Mouse (Mus musculus) heart, embryonic 12.5 days (tissue): Measurements from ENCODE around the gene 4930412O13Rik. TPM values are rescaled to one million over a fixed set of nuclear protein-coding genes. Genes with fewer than 3 reads are reported as not detected.

Experiments
- ATAC-seq: fragments of 200-750 bp; cut with Nextera tagmentation; 2 replicates; pipeline ENCODE4 v1.8.0; 2017; ENCODE audit warnings: moderate TSS enrichment, moderate library complexity; ENCODE audit not compliant: insufficient number of reproducible peaks, low FRiP score
- H3K27ac ChIP-seq: fragments of 300-500 bp; sonication (generic); 2 replicates; pipeline ENCODE4 v1.5.1; 2016; ENCODE audit warnings: mild to moderate bottlenecking, moderate library complexity; ENCODE audit not compliant: poor library complexity, severe bottlenecking
- H3K27me3 ChIP-seq: fragments of 300-500 bp; sonication (generic); replicated peaks from 2 replicates; pipeline ENCODE4 v1.6.1; 2016; ENCODE audit warnings: mild to moderate bottlenecking, moderate library complexity
- H3K36me3 ChIP-seq: fragments of 300-500 bp; sonication (generic); 2 replicates; pipeline ENCODE4 v1.6.1; 2016; ENCODE audit warnings: mild to moderate bottlenecking, moderate library complexity
- H3K4me1 ChIP-seq: fragments of 300-500 bp; sonication (generic); replicated peaks from 2 replicates; pipeline ENCODE4 v1.6.1; 2016; ENCODE audit warnings: mild to moderate bottlenecking
- H3K4me2 ChIP-seq: fragments of 300-500 bp; sonication (generic); 2 replicates; pipeline ENCODE4 v1.6.1; 2016; ENCODE audit warnings: mild to moderate bottlenecking, moderate library complexity
- H3K4me3 ChIP-seq: fragments of 300-500 bp; sonication (generic); 2 replicates; pipeline ENCODE4 v1.5.1; 2016; ENCODE audit warnings: mild to moderate bottlenecking
- H3K9ac ChIP-seq: fragments of 300-500 bp; sonication (generic); 2 replicates; pipeline ENCODE4 v1.6.1; 2016; ENCODE audit warnings: mild to moderate bottlenecking, moderate library complexity
- H3K9me3 ChIP-seq: fragments of 300-500 bp; sonication (generic); replicated peaks from 2 replicates; pipeline ENCODE4 v1.6.1; 2016; ENCODE audit warnings: mild to moderate bottlenecking, moderate library complexity
- WGBS: fragments of 180-500 bp; shearing (Covaris S2); methylation state at CpG from one replicate; pipeline ENCODE4 v1.1.7; 2016; 5-methylcytosine and 5-hydroxymethylcytosine counted together
- polyA plus RNA-seq: library from polyadenylated mRNA; unstranded; fragments of >200 nt; fragmentation: Nextera tagmentation; extraction: Ambion mirVana; gene quantifications from 2 replicates; pipeline ENCODE4 v1.2.1, GENCODE M21; 2016

The 4930412O13Rik gene
- polyA plus RNA-seq, 1 experiment from 2014 or later: 1.8 TPM

DNA sequence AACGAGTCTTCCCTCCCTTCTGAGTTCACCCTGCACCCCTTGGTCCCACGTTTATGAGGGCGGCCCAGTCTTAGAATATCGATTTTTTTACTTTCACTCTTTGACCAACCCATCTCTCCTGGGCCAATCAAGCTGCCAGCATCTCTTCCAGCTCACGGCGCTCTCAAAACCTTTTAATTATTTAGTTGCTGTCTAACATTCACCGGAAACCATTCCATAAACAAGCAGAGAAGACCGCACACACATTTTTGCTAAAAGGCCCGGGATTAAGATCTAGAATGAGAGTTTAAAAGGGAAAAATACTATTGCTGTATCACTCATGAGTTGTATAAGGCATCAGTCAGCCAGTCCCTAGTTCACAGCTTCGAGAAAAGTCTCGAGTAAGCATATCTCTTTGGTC is 781 bp upstream of the 4930412O13Rik start:
- H3K36me3 ChIP-seq: no peaks in the 10 kb centered on the region
- peaks cover 42% of the 10 kb centered on the region for H3K4me1 ChIP-seq
- peak overlapping the region; percentile 60 for H3K4me3 ChIP-seq
- H3K9me3 ChIP-seq: no peaks in the 10 kb centered on the region
- H3K27ac ChIP-seq: no peak overlapping the region
- no peak overlapping the region; the same call in 1 of the 2 replicates for H3K9ac ChIP-seq
- 6% methylated on average over 11 of the region's 11 CpGs for WGBS
- H3K4me2 ChIP-seq: peak overlapping the region; percentile 95
- ATAC-seq: no peak
- peaks cover 20% of the 10 kb centered on the region for H3K27me3 ChIP-seq

DNA sequence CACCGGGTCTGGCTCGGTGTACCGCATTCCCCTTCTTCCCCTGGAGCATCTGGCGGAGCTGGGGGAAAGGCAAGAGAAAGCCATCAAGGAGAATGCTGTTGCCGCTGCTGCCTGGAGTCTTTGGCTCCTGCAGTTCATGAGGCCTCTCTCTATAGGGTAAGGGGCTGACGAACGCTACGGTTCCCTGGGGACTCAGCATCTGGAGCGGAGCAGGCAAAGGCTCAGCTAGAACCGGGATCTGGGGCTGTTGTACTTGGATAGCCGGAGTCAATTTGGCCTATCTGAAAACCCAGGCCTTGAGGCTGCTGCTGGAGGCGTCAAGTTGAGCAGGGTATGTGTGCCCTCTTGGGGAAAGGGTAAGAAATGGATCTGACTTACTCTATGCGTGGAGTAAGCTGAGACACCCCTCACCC is 565 bp downstream of the 4930412O13Rik start:
- H3K4me1 ChIP-seq: peaks cover 41% of the 10 kb centered on the region
- H3K9ac ChIP-seq: peak overlapping the region; percentile 60
- no peak for ATAC-seq
- H3K36me3 ChIP-seq: no peaks in the 10 kb centered on the region
- H3K27ac ChIP-seq: peak overlapping the region; percentile 57; the same call in 1 of the 2 replicates
- peak overlapping the region; percentile 48 for H3K4me3 ChIP-seq
- H3K27me3 ChIP-seq: peaks cover 33% of the 10 kb centered on the region
- H3K9me3 ChIP-seq: no peaks in the 10 kb centered on the region
- WGBS: 1% methylated on average over 13 of the region's 13 CpGs
- H3K4me2 ChIP-seq: peak overlapping the region; percentile 95

DNA sequence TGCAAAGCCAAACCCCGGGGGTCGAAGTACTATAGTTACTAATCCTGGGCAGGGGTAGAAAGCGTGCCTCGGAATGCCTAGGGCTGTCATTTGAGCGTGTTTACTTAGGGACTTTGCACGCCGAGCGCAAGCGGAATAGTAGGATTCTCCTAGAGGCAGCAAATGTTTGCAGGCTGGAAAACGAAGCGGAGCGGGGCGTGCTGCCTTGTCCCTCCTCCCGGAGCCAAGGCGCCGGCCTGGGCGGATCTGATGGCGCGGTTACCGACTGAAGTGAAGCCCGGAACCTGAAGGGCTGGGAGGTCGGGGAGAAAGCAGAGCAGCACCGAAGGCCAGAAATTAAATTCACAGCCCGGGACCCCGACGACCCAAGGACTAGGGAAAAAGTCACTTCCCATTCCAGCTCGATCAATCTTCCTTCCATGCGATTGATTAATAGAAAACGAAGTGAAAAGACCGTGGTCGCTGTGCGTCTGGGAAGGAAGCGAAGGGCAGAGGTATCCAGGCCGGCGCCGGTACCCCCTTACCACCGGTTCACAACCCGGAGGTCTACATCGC is 1.4 kb downstream of the 4930412O13Rik start:
- under 1% methylated on average over 39 of the region's 39 CpGs for WGBS
- H3K9ac ChIP-seq: peak overlapping the region; percentile 61; the same call in 1 of the 2 replicates
- H3K4me1 ChIP-seq: peaks cover 45% of the 10 kb centered on the region
- no peaks in the 10 kb centered on the region for H3K9me3 ChIP-seq
- no peak for ATAC-seq
- H3K27ac ChIP-seq: no peak overlapping the region; the same call in 1 of the 2 replicates
- H3K27me3 ChIP-seq: peaks cover 42% of the 10 kb centered on the region
- peak overlapping the region; percentile 48 for H3K4me3 ChIP-seq
- no peaks in the 10 kb centered on the region for H3K36me3 ChIP-seq
- peak overlapping the region; percentile 95 for H3K4me2 ChIP-seq

DNA sequence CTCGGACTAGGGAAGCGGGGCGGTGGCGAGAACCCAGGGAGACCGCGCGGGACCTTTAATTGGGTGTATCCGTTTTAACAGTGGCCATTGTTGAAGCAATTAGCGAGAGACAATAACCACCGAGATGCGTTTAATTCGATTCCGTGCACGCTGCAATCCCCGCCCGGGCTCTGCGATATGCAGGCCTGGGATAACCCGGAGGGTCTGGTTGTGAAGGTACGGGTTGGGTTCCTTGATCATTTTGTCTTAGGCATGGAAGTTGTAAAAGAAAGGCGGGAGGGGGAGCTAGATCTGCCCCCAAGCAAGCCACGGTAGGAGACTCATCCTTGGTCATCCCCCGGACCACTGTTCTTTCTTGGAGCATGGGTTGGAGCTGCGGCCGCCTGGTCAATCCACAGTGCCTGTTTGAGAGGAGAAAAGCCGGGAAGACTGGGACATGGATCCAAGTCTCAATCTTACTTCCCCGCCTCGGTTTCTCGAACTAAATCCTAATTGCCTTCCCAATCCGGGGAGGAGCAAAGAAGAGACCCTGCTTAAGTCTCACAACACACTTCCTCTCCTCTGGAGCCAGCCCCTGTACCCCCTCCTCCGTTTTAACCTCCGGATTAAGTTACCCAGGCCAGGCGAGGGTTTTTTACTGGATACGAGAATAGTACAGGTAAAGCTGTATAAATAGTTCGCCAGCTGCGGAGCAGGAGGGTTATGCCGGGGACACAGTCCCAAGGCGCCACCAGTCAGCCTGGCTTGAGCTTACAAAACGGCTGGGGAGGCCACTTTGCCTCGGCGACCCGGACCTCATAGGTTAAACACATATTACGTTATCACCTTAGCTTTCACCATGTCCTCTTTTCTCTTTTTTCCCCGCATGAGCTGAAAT is 2.1 kb downstream of the 4930412O13Rik start:
- no peaks in the 10 kb centered on the region for H3K36me3 ChIP-seq
- no peak overlapping the region for H3K27ac ChIP-seq
- no peaks in the 10 kb centered on the region for H3K9me3 ChIP-seq
- H3K4me3 ChIP-seq: peak overlapping the region; percentile 48
- peak overlapping the region; percentile 95 for H3K4me2 ChIP-seq
- H3K4me1 ChIP-seq: peaks cover 44% of the 10 kb centered on the region
- H3K9ac ChIP-seq: peak overlapping the region; percentile 61; the same call in 1 of the 2 replicates
- WGBS: under 1% methylated on average over 43 of the region's 43 CpGs
- ATAC-seq: no peak
- peaks cover 49% of the 10 kb centered on the region for H3K27me3 ChIP-seq

DNA sequence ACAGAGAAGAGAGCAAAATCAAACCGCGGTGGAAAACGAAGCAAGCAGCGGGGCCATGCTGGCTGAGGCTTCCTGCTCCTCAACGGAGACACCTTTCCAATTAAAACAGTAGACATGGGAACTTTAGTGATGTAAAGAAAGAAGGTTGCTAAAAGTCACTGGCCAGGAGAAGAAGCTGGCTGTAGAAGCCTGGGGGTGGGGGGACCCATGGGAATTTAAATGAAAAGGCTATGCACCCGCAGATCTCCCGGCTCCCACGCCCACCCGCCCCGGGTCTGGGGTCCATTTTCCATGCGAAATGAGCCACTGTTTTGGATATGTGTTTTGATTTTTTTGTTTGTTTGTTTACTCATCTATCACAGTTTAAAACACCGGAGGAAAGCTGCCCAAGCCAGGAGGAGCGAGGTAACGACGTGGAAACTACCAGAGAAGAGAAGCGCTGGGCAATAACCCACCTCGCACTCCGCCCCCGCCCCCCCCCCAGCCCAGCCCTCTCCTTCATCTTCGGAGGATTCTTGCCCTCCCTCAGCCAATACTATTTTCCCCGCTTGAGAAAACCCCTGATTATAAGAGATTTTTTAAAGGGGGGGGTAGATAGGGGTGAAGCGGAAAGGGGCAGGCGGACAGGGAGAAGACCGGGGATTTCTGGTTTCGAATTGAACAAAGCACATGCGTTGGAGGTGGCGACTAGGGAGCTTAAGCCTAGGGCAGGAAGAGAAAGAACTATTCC is 2.9 kb downstream of the 4930412O13Rik start:
- Histone ChIP-seq H3K4me1 (peaks cover 46% of the 10 kb centered on the region), H3K4me3 (peak overlapping the region; percentile 48), H3K27ac (no peak overlapping the region), H3K36me3 (no peaks in the 10 kb centered on the region), H3K27me3 (peaks cover 55% of the 10 kb centered on the region), H3K9ac (no peak overlapping the region), H3K4me2 (peak overlapping the region; percentile 95), H3K9me3 (no peaks in the 10 kb centered on the region)
- ATAC-seq: no peak
- 3% methylated on average over 27 of the region's 27 CpGs for WGBS

DNA sequence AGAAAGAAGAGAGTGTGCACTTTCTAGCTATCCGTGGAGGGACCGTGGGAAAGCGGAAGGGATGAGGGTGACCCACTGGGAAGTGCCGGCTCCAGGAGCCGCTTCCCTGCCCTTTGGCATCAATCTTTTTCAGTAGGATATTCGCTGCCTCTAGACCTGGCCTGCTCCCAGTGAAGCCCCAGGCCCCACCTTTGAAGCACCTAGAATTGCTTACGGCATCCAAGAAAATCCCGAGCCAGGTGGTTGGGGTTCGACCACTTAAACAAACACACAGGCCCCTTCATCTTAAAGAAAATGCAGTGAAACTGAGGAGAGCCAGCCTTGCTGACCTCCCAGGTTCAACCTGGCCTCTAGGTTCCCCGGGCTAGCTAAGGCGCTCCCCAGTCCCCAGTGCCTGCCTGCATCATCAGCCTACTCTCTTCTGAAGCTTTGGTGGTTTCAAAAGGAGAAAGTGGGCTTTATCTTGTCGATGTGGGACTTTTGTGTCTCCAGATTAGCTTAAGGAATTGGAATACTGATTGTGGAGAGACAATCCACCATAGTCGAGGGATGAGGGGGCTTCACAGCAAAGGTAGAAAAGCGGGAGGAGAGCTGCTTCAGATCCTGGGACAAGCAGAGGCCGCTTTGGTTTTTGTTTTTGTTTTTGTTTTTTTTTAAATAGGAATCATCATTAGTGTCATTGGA is 3.6 kb downstream of the 4930412O13Rik start:
- Histone ChIP-seq H3K9ac (no peak overlapping the region), H3K4me1 (peaks cover 51% of the 10 kb centered on the region), H3K4me3 (peak overlapping the region; percentile 48), H3K27ac (no peak overlapping the region), H3K9me3 (no peaks in the 10 kb centered on the region), H3K4me2 (peak overlapping the region; percentile 95), H3K36me3 (no peaks in the 10 kb centered on the region), H3K27me3 (peaks cover 63% of the 10 kb centered on the region)
- 11% methylated on average over 15 of the region's 15 CpGs for WGBS
- no peak for ATAC-seq

DNA sequence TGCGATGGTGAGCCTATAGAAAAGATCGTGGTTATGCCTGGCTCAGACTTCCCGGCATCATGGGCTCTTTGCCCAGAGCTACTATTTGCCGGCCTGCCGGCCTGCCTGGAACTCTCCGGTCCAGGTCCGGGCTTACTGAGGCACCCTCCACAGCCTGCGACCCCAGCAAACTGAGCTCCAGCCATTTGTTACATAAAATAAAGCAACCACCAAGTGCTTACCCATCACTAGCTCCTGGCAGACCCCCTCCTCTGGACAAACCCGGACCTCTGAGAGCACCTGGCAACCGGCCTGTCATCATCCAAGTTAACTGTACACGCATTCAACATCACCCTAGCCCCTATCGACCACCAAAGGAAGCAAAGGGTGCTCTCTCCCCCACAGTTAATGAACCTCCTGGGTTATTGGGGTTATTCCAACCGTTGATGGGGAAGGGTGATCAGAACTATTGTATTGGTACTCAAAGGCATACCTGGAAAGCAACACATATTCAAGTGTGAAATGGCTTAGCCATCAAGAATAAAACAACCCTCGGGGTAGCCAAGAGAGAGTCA is 4.2 kb downstream of the 4930412O13Rik start:
- 12% methylated on average over 14 of the region's 14 CpGs for WGBS

DNA sequence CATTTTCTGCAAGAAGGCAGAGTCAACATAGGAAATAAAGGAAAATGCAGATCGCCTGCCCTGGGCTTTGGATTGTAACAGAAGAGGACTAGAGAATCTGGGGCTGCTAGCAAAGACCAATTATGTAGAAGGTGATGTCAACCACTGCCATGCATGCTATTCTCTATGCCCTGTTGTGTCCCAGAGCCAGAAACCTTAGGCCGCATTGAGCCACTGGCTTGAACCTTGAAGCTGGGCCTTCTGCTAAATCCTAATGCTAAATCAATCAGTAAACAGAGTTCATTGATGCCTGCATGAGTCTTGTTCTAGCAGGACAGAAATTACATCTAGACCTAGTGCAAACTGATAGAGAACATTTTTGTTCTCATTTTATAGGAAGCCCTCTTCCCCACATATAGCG is 5.0 kb downstream of the 4930412O13Rik start:
- ATAC-seq: no peak
- WGBS: 29% methylated on average over 3 of the region's 3 CpGs
- Histone ChIP-seq H3K4me2 (no peak overlapping the region), H3K27ac (no peak overlapping the region), H3K9ac (no peak overlapping the region), H3K36me3 (no peaks in the 10 kb centered on the region), H3K9me3 (0 out of 2 replicates have a peak, but pooled peaks cover 3% of the 10 kb centered on the region), H3K4me1 (peaks cover 43% of the 10 kb centered on the region), H3K4me3 (no peak overlapping the region), H3K27me3 (peaks cover 70% of the 10 kb centered on the region)

More for the DNA sequence above, 4.2 kb downstream of the 4930412O13Rik start:
- no peak overlapping the region for H3K4me2 ChIP-seq
- H3K9ac ChIP-seq: no peak overlapping the region
- no peak for ATAC-seq
- H3K4me1 ChIP-seq: peaks cover 48% of the 10 kb centered on the region
- no peak overlapping the region for H3K27ac ChIP-seq
- no peak overlapping the region for H3K4me3 ChIP-seq
- 0 out of 2 replicates have a peak, but pooled peaks cover 3% of the 10 kb centered on the region for H3K9me3 ChIP-seq
- H3K27me3 ChIP-seq: peaks cover 65% of the 10 kb centered on the region
- H3K36me3 ChIP-seq: no peaks in the 10 kb centered on the region

DNA sequence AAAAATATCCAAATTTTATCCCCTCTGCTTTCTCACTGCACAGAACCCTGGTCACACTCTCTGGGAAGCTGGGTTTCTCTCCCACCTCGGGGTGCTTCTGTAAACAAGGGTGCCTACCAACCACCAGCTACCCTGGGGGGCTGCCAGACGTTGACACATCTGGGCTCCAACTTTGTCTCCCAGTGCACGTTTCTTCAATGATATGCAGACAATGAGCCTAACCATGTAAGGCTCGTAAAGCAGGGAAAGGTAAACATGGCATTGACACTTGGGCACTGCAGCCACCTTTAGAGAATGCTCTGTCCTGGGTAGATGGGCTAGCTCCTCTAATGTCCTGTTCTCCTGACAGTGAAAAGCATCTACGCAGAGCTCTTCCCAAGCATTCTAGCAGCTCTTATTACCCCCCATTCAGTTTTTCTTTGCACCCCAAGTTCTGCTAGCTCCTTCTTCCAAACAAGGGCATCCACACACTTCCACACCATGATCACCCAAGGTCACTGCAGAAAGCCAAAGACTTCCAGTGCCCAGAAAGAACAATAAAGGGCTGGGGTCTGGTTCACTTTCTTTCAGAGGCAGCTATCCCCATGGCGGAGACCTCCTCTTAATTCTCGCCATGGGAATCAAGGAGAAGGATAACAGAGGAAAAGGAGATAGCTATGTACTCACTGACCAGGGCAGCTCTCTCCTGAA is 6.0 kb downstream of the 4930412O13Rik start:
- Histone ChIP-seq H3K27ac (no peak overlapping the region), H3K36me3 (no peaks in the 10 kb centered on the region), H3K9me3 (0 out of 2 replicates have a peak, but pooled peaks cover 3% of the 10 kb centered on the region), H3K4me3 (no peak overlapping the region), H3K9ac (no peak overlapping the region), H3K4me2 (no peak overlapping the region), H3K4me1 (peaks cover 33% of the 10 kb centered on the region), H3K27me3 (peaks cover 73% of the 10 kb centered on the region)
- ATAC-seq: no peak
- 5% methylated on average over 7 of the region's 7 CpGs for WGBS

DNA sequence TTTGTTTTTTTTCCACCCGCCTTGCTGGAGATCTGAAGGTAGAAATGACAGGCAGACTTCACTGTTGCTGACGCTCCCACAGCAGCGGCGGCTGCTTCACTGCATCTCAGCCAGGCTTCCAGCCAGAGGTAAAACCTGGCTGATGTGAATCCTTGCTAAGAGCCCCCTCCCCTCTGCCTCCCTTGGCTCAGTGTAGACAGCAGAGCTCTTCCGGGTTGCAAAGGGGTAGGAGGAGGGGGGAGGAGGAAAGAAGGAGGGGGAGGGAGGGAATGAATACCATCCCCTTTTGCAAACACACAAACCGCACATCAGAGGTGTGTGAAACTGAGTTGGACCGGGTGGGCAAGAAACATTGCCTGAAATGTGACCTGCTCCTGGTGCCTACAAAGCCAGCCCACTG is 6.6 kb downstream of the 4930412O13Rik start:
- H3K9ac ChIP-seq: no peak overlapping the region
- 0 out of 2 replicates have a peak, but pooled peaks cover 3% of the 10 kb centered on the region for H3K9me3 ChIP-seq
- H3K4me2 ChIP-seq: no peak overlapping the region
- H3K27ac ChIP-seq: no peak overlapping the region
- 0% methylated on average over 7 of the region's 7 CpGs for WGBS
- no peaks in the 10 kb centered on the region for H3K36me3 ChIP-seq
- peaks cover 29% of the 10 kb centered on the region for H3K4me1 ChIP-seq
- no peak overlapping the region for H3K4me3 ChIP-seq
- ATAC-seq: no peak
- H3K27me3 ChIP-seq: peaks cover 77% of the 10 kb centered on the region
